Mouse (Mus musculus) kidney, postnatal 4 days (tissue): ENCODE results near the gene Phf19.

Source experiments
- DNase-seq, 2 experiments: peaks; one replicate each; pipeline ENCODE4 v3.0.0; 2021; ENCODE audit warnings: mixed read lengths in 2 of 2

Gene Phf19

GRCm38 (mm10) chr2:34913218-34914068, at the start of gene Phf19:
Gene Phf19, minus strand, starts transcription at chr2:34914026.
- DNase-seq: peak; percentile 49 to 65

- peak; percentile 29 to 63 for DNase-seq
These were observed 49.6 kb upstream of the Phf19 start for GRCm38 (mm10) chr2:34963371-34963956.

- DNase-seq: no peak
These were observed 49.1 kb upstream of the Phf19 start for GRCm38 (mm10) chr2:34962893-34963292.

- DNase-seq: no peak
These were observed 48.4 kb upstream of the Phf19 start for GRCm38 (mm10) chr2:34962211-34962610.

- DNase-seq: peak; percentile 73 to 81
These were observed 47.7 kb upstream of the Phf19 start, which contains the start of gene Traf1 for GRCm38 (mm10) chr2:34961481-34962036. Gene Traf1, minus strand, starts transcription at chr2:34961772.

- no peak for DNase-seq
These were observed 47.1 kb upstream of the Phf19 start for GRCm38 (mm10) chr2:34960966-34961365.

- DNase-seq: no peak
These were observed 46.6 kb upstream of the Phf19 start for GRCm38 (mm10) chr2:34960466-34960865.

- no peak for DNase-seq
These were observed 44.8 kb upstream of the Phf19 start for GRCm38 (mm10) chr2:34958582-34958981.

GRCm38 (mm10) chr2:34958036-34958435, 44.2 kb upstream of the Phf19 start:
- DNase-seq: no peak

- DNase-seq: no peak
These were observed 43.6 kb upstream of the Phf19 start for GRCm38 (mm10) chr2:34957405-34957804.

GRCm38 (mm10) chr2:34956941-34957340, 43.1 kb upstream of the Phf19 start:
- no peak for DNase-seq

GRCm38 (mm10) chr2:34954344-34954743, 40.5 kb upstream of the Phf19 start:
- no peak for DNase-seq

GRCm38 (mm10) chr2:34953547-34954116, 39.8 kb upstream of the Phf19 start:
- DNase-seq: no peak

GRCm38 (mm10) chr2:34953018-34953417, 39.2 kb upstream of the Phf19 start:
- no peak for DNase-seq

GRCm38 (mm10) chr2:34951469-34951868, 37.6 kb upstream of the Phf19 start:
- no peak for DNase-seq

GRCm38 (mm10) chr2:34948622-34949021, 34.8 kb upstream of the Phf19 start:
- DNase-seq: peak; percentile 55 to 57

- DNase-seq: no peak
These were observed 32.2 kb upstream of the Phf19 start for GRCm38 (mm10) chr2:34946046-34946445.

GRCm38 (mm10) chr2:34945580-34945979, 31.8 kb upstream of the Phf19 start:
- DNase-seq: no peak

GRCm38 (mm10) chr2:34944761-34945160, 30.9 kb upstream of the Phf19 start:
- DNase-seq: peak; percentile 66 to 74

GRCm38 (mm10) chr2:34943556-34944120, 29.8 kb upstream of the Phf19 start:
- DNase-seq: no peak

- no peak for DNase-seq
These were observed 27.3 kb upstream of the Phf19 start for GRCm38 (mm10) chr2:34941061-34941675.

GRCm38 (mm10) chr2:34940246-34940645, 26.4 kb upstream of the Phf19 start:
- DNase-seq: no peak
